Comparison of ENCODE assay signal across 9 mouse cellular contexts in the genomic region with DNA sequence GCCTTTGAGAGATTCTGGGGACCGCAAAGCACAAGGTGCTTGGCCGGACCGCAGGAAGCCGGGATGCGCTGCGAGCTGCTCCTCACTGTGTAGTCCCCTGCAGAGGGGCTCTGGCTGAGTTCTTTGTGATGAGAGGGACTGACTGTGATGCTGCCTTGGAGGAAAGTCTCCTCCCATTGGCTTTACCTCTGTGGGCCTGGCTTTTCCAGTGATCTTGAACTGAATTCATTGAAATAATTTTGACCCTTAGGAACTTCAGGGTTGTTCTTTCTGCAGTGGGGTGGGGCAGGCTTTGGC. TPM values are rescaled to one million over a fixed set of nuclear protein-coding genes. Genes with fewer than 3 reads are reported as not detected.
DNase-seq lines count a peak whose midpoint lies in the region; ATAC-seq and TF ChIP-seq lines count a peak whose summit lies in the region.
"Had no signal": no experiment of that assay in that cellular context is flagged by ENCODE, and none has a peak within 500 bp of the region (broad histone marks: within the 10 kb centered on the region; RNA-seq: fewer than 3 reads in every experiment).

No protein-coding gene starts in this region.

- H3K27me3 ChIP-seq in hindbrain, embryonic 10.5 days (ENCODE audit: insufficient read depth, poor library complexity, severe bottlenecking), result peaks cover 62% of the 10 kb centered on the region
- H3K27me3 ChIP-seq in hindbrain, embryonic 11.5 days (ENCODE audit: control insufficient read depth, insufficient read depth, low read length), result peaks cover 18% of the 10 kb centered on the region
- peaks cover 19% of the 10 kb centered on the region; the same call in 1 of the 2 replicates for H3K27me3 ChIP-seq in forebrain, embryonic 15.5 days
- H3K27me3 ChIP-seq in liver, postnatal 0 days (ENCODE audit: insufficient read depth, low read length), result no peaks in the 10 kb centered on the region

- no peak overlapping the region for H3K4me2 ChIP-seq in hindbrain, embryonic 11.5 days (replicated peaks; ENCODE audit: low read depth, low read length)
- peak overlapping the region; percentile 93 for H3K4me2 ChIP-seq in forebrain, embryonic 15.5 days (replicated peaks)
- peak overlapping the region; percentile 90 for H3K4me2 ChIP-seq in liver, postnatal 0 days (ENCODE audit: low read depth, low read length)

- TF ChIP-seq CTCF in liver, postnatal 0 days (IDR thresholded peaks at IDR 0.05; ENCODE audit: low read depth), result no peak

- H3K4me3 ChIP-seq in hindbrain, embryonic 10.5 days, result peak overlapping the region; percentile 66
- no peak overlapping the region for H3K4me3 ChIP-seq in hindbrain, embryonic 11.5 days (ENCODE audit: low read depth, low read length)
- H3K4me3 ChIP-seq in forebrain, embryonic 15.5 days, result peak overlapping the region; percentile 54
- H3K4me3 ChIP-seq in liver, postnatal 0 days (ENCODE audit: low read depth, low read length), result peak overlapping the region; percentile 62; the same call in 1 of the 2 replicates

- H3K4me1 ChIP-seq in hindbrain, embryonic 10.5 days (replicated peaks), result peaks cover 24% of the 10 kb centered on the region
- peaks cover 13% of the 10 kb centered on the region for H3K4me1 ChIP-seq in hindbrain, embryonic 11.5 days (replicated peaks; ENCODE audit: control insufficient read depth, insufficient read depth, low read length)
- peaks cover 17% of the 10 kb centered on the region for H3K4me1 ChIP-seq in forebrain, embryonic 15.5 days
- peaks cover 9% of the 10 kb centered on the region for H3K4me1 ChIP-seq in liver, postnatal 0 days (ENCODE audit: insufficient read depth)

- 13% methylated on average over 6 of the region's 6 CpGs for WGBS in hindbrain, embryonic 10.5 days
- 9% methylated on average over 6 of the region's 6 CpGs for WGBS in hindbrain, embryonic 11.5 days
- 22% methylated on average over 6 of the region's 6 CpGs for WGBS in forebrain, embryonic 15.5 days
- WGBS in liver, postnatal 0 days (ENCODE audit: insufficient replicate concordance), result 80% methylated on average over 6 of the region's 6 CpGs

- no peaks in the 10 kb centered on the region for H3K36me3 ChIP-seq in hindbrain, embryonic 10.5 days
- H3K36me3 ChIP-seq in hindbrain, embryonic 11.5 days (ENCODE audit: control insufficient read depth, insufficient read depth, low read length), result no peaks in the 10 kb centered on the region
- H3K36me3 ChIP-seq in forebrain, embryonic 15.5 days, result no peaks in the 10 kb centered on the region
- H3K36me3 ChIP-seq in liver, postnatal 0 days (replicated peaks; ENCODE audit: insufficient read depth, low read length), result no peaks in the 10 kb centered on the region

- no peak overlapping the region for H3K9ac ChIP-seq in hindbrain, embryonic 11.5 days (ENCODE audit: low read depth, low read length)
- H3K9ac ChIP-seq in forebrain, embryonic 15.5 days (replicated peaks), result 0 out of 2 replicates have a peak overlapping the region, but pooled peaks have one; percentile 53
- peak overlapping the region; percentile 72; the same call in 1 of the 2 replicates for H3K9ac ChIP-seq in liver, postnatal 0 days (replicated peaks)

- DNase-seq in hindbrain, embryonic 10.5 days (ENCODE audit: low spot score), result no peak
- DNase-seq in hindbrain, embryonic 11.5 days (ENCODE audit: low spot score), result no peak
- DNase-seq in ES-CJ7 (ENCODE audit: low read depth, low spot score), result peak; percentile 6
- no peak for DNase-seq in liver, postnatal 0 days
- DNase-seq in ovary, postnatal 36 days (ENCODE audit: low spot score), result no peak
- no peak for DNase-seq in thymus, postnatal 10 days (ENCODE audit: low spot score in 2 of 2)
- DNase-seq in left cerebral cortex, adult 9 months (ENCODE audit: low spot score in 2 of 2), result no peak
- DNase-seq: thymus, postnatal 36 days had no signal

- TF ChIP-seq EP300 in liver, postnatal 0 days (IDR thresholded peaks at IDR 0.05; ENCODE audit: low read depth), result no peak

- ATAC-seq in hindbrain, embryonic 11.5 days (ENCODE audit: low FRiP score), result no peak
- ATAC-seq in forebrain, embryonic 15.5 days (replicated peaks), result no peak
- no peak for ATAC-seq in liver, postnatal 0 days

- H3K27ac ChIP-seq in hindbrain, embryonic 10.5 days, result no peak overlapping the region
- no peak overlapping the region for H3K27ac ChIP-seq in hindbrain, embryonic 11.5 days (ENCODE audit: low read depth, low read length)
- no peak overlapping the region for H3K27ac ChIP-seq in forebrain, embryonic 15.5 days (replicated peaks)
- H3K27ac ChIP-seq in liver, postnatal 0 days (ENCODE audit: low read depth), result no peak overlapping the region

- H3K9me3 ChIP-seq in hindbrain, embryonic 10.5 days, result no peaks in the 10 kb centered on the region
- no peaks in the 10 kb centered on the region for H3K9me3 ChIP-seq in hindbrain, embryonic 11.5 days (ENCODE audit: control insufficient read depth, low read length)
- no peaks in the 10 kb centered on the region for H3K9me3 ChIP-seq in forebrain, embryonic 15.5 days
- no peaks in the 10 kb centered on the region for H3K9me3 ChIP-seq in liver, postnatal 0 days (ENCODE audit: low read length)

RNA-seq across cellular contexts. Expression of gene Mical2, which starts 1.6 kb away (rescaled TPM):
- 0.77 and 1.2 TPM in 2 replicates for polyA plus RNA-seq in hindbrain, embryonic 10.5 days (2016; fragmentation: Nextera tagmentation; extraction: Ambion mirVana)
- polyA plus RNA-seq in hindbrain, embryonic 11.5 days (2014; fragmentation: Nextera tagmentation; extraction: Ambion mirVana), result 1.2 and 1.7 TPM in 2 replicates
- 5.9 and 7.0 TPM in 2 replicates for polyA plus RNA-seq in forebrain, embryonic 15.5 days (2015; fragmentation: Nextera tagmentation; extraction: Ambion mirVana)
- polyA plus RNA-seq in liver, postnatal 0 days (2015; fragmentation: Nextera tagmentation; extraction: Ambion mirVana), result 2.1 and 2.7 TPM in 2 replicates
